Mouse (Mus musculus): ENCODE results near the gene Gm29133. TPM values are rescaled to one million over a fixed set of nuclear protein-coding genes. Genes with fewer than 3 reads are reported as not detected.

The Gm29133 gene
- polyA plus RNA-seq, 1 experiment from 2014 or later, result not detected

Other genes starting within 250 kb of the Gm29133 start
- gene Pdcd10, start 191.3 kb upstream of the Gm29133 start, polyA plus RNA-seq (2014; fragmentation: Nextera tagmentation; extraction: Ambion mirVana), result 73.4 and 81.3 TPM in 2 replicates
- 1.0 and 2.3 TPM in 2 replicates for gene Serpini1, start 190.7 kb upstream of the Gm29133 start, polyA plus RNA-seq (2014; fragmentation: Nextera tagmentation; extraction: Ambion mirVana)
- gene Golim4, start 208.8 kb downstream of the Gm29133 start, polyA plus RNA-seq (2014; fragmentation: Nextera tagmentation; extraction: Ambion mirVana), result 40.4 and 45.4 TPM in 2 replicates

Measured in heart, embryonic 11.5 days (tissue).